Mouse (Mus musculus) embryonic facial prominence, embryonic 10.5 days (tissue): ENCODE results near the gene Lgals3bp. TPM values are rescaled to one million over a fixed set of nuclear protein-coding genes. Genes with fewer than 3 reads are reported as not detected.
A peak's percentile ranks its signal among the peaks of the same experiment; 100 is the strongest.

Source experiments
- DNase-seq: peaks from one replicate; pipeline ENCODE4 v3.0.0-alpha.2; 2017; ENCODE audit warnings: low spot score
- H3K27ac ChIP-seq: fragments of 300-500 bp; sonication (generic); replicated peaks from 2 replicates; pipeline ENCODE4 v1.5.1; 2016; ENCODE audit warnings: mild to moderate bottlenecking
- H3K27me3 ChIP-seq: fragments of 300-500 bp; sonication (generic); replicated peaks from 2 replicates; pipeline ENCODE4 v1.6.1; 2016; ENCODE audit warnings: low read depth, mild to moderate bottlenecking; ENCODE audit not compliant: poor library complexity, severe bottlenecking
- H3K36me3 ChIP-seq: fragments of 300-500 bp; sonication (generic); replicated peaks from 2 replicates; pipeline ENCODE4 v1.6.1; 2016; ENCODE audit warnings: mild to moderate bottlenecking, moderate library complexity
- H3K4me1 ChIP-seq: fragments of 300-500 bp; sonication (generic); 2 replicates; pipeline ENCODE4 v1.6.1; 2016
- H3K4me3 ChIP-seq: fragments of 300-500 bp; sonication (generic); 2 replicates; pipeline ENCODE4 v1.5.1; 2016; ENCODE audit warnings: mild to moderate bottlenecking, moderate library complexity
- H3K9me3 ChIP-seq: fragments of 300-500 bp; sonication (generic); 2 replicates; pipeline ENCODE4 v1.6.1; 2016; ENCODE audit warnings: mild to moderate bottlenecking
- WGBS: fragments of 180-500 bp; shearing (Covaris S2); methylation state at CpG from one replicate; pipeline ENCODE4 v1.1.7; 2016; 5-methylcytosine and 5-hydroxymethylcytosine counted together
- polyA plus RNA-seq: library from polyadenylated mRNA; unstranded; fragments of >200 nt; fragmentation: Nextera tagmentation; extraction: Ambion mirVana; gene quantifications from 2 replicates; pipeline ENCODE4 v1.2.1, GENCODE M21; 2016

Gene Lgals3bp
- polyA plus RNA-seq = 0.86 and 0.88 TPM in 2 replicates

GRCm38 (mm10) chr11:118401760-118402280 lies at the start of gene Lgals3bp:
Gene Lgals3bp, minus strand, starts transcription at chr11:118402092.
- Histone ChIP-seq H3K27ac (peak within 1 kb of the TSS; percentile 36), H3K27me3 (no peaks in the 10 kb centered on the region), H3K36me3 (peaks cover 22% of the 10 kb centered on the region), H3K4me1 (peaks cover 36% of the 10 kb centered on the region), H3K4me3 (no peak within 1 kb of the TSS), H3K9me3 (no peaks in the 10 kb centered on the region)
- peak; percentile 32 for DNase-seq
- WGBS = 49% methylated on average over 7 of the region's 7 CpGs

GRCm38 (mm10) chr11:118451211-118451610 lies 49.3 kb upstream of the Lgals3bp start:
- H3K27me3 ChIP-seq = no peaks in the 10 kb centered on the region
- H3K4me1 ChIP-seq = peaks cover 19% of the 10 kb centered on the region
- no peaks in the 10 kb centered on the region for H3K36me3 ChIP-seq
- no peak for DNase-seq
- H3K27ac ChIP-seq = no peak overlapping the region
- H3K4me3 ChIP-seq = no peak overlapping the region
- no peaks in the 10 kb centered on the region for H3K9me3 ChIP-seq
- 82% methylated on average over 6 of the region's 6 CpGs for WGBS

GRCm38 (mm10) chr11:118448385-118448784 lies 46.5 kb upstream of the Lgals3bp start:
- WGBS = 89% methylated on average over 8 of the region's 8 CpGs
- DNase-seq = no peak
- 0 out of 2 replicates have a peak overlapping the region, but pooled peaks have one; percentile 31 for H3K27ac ChIP-seq
- H3K4me3 ChIP-seq = no peak overlapping the region
- H3K27me3 ChIP-seq = peaks cover 7% of the 10 kb centered on the region; the same call in 1 of the 2 replicates
- no peaks in the 10 kb centered on the region for H3K36me3 ChIP-seq
- H3K9me3 ChIP-seq = no peaks in the 10 kb centered on the region
- peaks cover 20% of the 10 kb centered on the region for H3K4me1 ChIP-seq

GRCm38 (mm10) chr11:118447346-118447745 lies 45.5 kb upstream of the Lgals3bp start:
- Histone ChIP-seq H3K9me3 (no peaks in the 10 kb centered on the region), H3K4me3 (no peak overlapping the region), H3K36me3 (no peaks in the 10 kb centered on the region), H3K27me3 (peaks cover 7% of the 10 kb centered on the region; the same call in 1 of the 2 replicates), H3K4me1 (peaks cover 25% of the 10 kb centered on the region), H3K27ac (peak overlapping the region; percentile 31)
- WGBS = 56% methylated on average over 4 of the region's 4 CpGs
- DNase-seq = peak; percentile 54

- peaks cover 25% of the 10 kb centered on the region for H3K4me1 ChIP-seq
- no peak overlapping the region for H3K4me3 ChIP-seq
- peaks cover 7% of the 10 kb centered on the region; the same call in 1 of the 2 replicates for H3K27me3 ChIP-seq
- no peaks in the 10 kb centered on the region for H3K36me3 ChIP-seq
- no peaks in the 10 kb centered on the region for H3K9me3 ChIP-seq
- peak; percentile 83 for DNase-seq
- 20% methylated on average over 3 of the region's 3 CpGs for WGBS
- no peak overlapping the region for H3K27ac ChIP-seq
Measured at GRCm38 (mm10) chr11:118445843-118446242, 44.0 kb upstream of the Lgals3bp start.

- Histone ChIP-seq H3K9me3 (no peaks in the 10 kb centered on the region), H3K36me3 (no peaks in the 10 kb centered on the region), H3K27me3 (peaks cover 7% of the 10 kb centered on the region; the same call in 1 of the 2 replicates), H3K4me1 (peaks cover 41% of the 10 kb centered on the region), H3K27ac (no peak overlapping the region), H3K4me3 (no peak overlapping the region)
- WGBS = 36% methylated on average over 11 of the region's 11 CpGs
- DNase-seq = peak; percentile 86
Measured at GRCm38 (mm10) chr11:118443201-118443970, 41.5 kb upstream of the Lgals3bp start.

- no peaks in the 10 kb centered on the region for H3K36me3 ChIP-seq
- H3K9me3 ChIP-seq = no peaks in the 10 kb centered on the region
- no peak overlapping the region for H3K4me3 ChIP-seq
- whole genome bisulfite sequencing = 81% methylated on average over 13 of the region's 13 CpGs
- H3K4me1 ChIP-seq = peaks cover 43% of the 10 kb centered on the region
- DNase-seq = no peak
- H3K27me3 ChIP-seq = peaks cover 7% of the 10 kb centered on the region
- H3K27ac ChIP-seq = no peak overlapping the region
Measured at GRCm38 (mm10) chr11:118442691-118443090, 40.8 kb upstream of the Lgals3bp start.

- Histone ChIP-seq H3K27me3 (peaks cover 8% of the 10 kb centered on the region), H3K36me3 (no peaks in the 10 kb centered on the region), H3K4me3 (no peak overlapping the region), H3K4me1 (peaks cover 63% of the 10 kb centered on the region), H3K9me3 (no peaks in the 10 kb centered on the region), H3K27ac (peak overlapping the region; percentile 69)
- WGBS = 29% methylated on average over 11 of the region's 11 CpGs
- no peak for DNase-seq
Measured at GRCm38 (mm10) chr11:118438665-118439414, 36.9 kb upstream of the Lgals3bp start.

GRCm38 (mm10) chr11:118436471-118436935 lies 34.6 kb upstream of the Lgals3bp start:
- WGBS = 29% methylated on average over 6 of the region's 6 CpGs
- H3K27ac ChIP-seq = peak overlapping the region; percentile 51
- H3K27me3 ChIP-seq = peaks cover 3% of the 10 kb centered on the region; the same call in 1 of the 2 replicates
- no peaks in the 10 kb centered on the region for H3K36me3 ChIP-seq
- peaks cover 76% of the 10 kb centered on the region for H3K4me1 ChIP-seq
- no peak overlapping the region for H3K4me3 ChIP-seq
- H3K9me3 ChIP-seq = no peaks in the 10 kb centered on the region
- DNase-seq = no peak

- Histone ChIP-seq H3K4me3 (peak overlapping the region; percentile 36), H3K36me3 (no peaks in the 10 kb centered on the region), H3K4me1 (peaks cover 86% of the 10 kb centered on the region), H3K27me3 (peaks cover 12% of the 10 kb centered on the region; the same call in 1 of the 2 replicates), H3K27ac (peak overlapping the region; percentile 57; the same call in 1 of the 2 replicates), H3K9me3 (no peaks in the 10 kb centered on the region)
- DNase-seq = no peak
- 57% methylated on average over 13 of the region's 13 CpGs for WGBS
Measured at GRCm38 (mm10) chr11:118434093-118434492, 32.2 kb upstream of the Lgals3bp start.

- no peak for DNase-seq
- WGBS = 78% methylated on average over 10 of the region's 10 CpGs
- H3K36me3 ChIP-seq = no peaks in the 10 kb centered on the region
- H3K4me3 ChIP-seq = peak overlapping the region; percentile 36; the same call in 1 of the 2 replicates
- peaks cover 86% of the 10 kb centered on the region for H3K4me1 ChIP-seq
- H3K27ac ChIP-seq = peak overlapping the region; percentile 57; the same call in 1 of the 2 replicates
- peaks cover 17% of the 10 kb centered on the region; the same call in 1 of the 2 replicates for H3K27me3 ChIP-seq
- no peaks in the 10 kb centered on the region for H3K9me3 ChIP-seq
Measured at GRCm38 (mm10) chr11:118433398-118433868, 31.5 kb upstream of the Lgals3bp start.
